Mouse (Mus musculus) liver, adult 2 months (tissue): ENCODE results near the gene Spata22.

ENCODE experiments used
- CTCF ChIP-seq: fragments of 200-500 bp; IDR thresholded peaks from 2 replicates; pipeline ENCODE4 v1.5.1; 2011; ENCODE audit warnings: low read depth, low read length, control low read depth
- POLR2A ChIP-seq: fragments of 200-500 bp; IDR thresholded peaks from 2 replicates; pipeline ENCODE4 v1.6.1; 2011; ENCODE audit warnings: low read length, control low read depth; ENCODE audit not compliant: insufficient read depth; ENCODE audit errors: extremely low read depth

DNA sequence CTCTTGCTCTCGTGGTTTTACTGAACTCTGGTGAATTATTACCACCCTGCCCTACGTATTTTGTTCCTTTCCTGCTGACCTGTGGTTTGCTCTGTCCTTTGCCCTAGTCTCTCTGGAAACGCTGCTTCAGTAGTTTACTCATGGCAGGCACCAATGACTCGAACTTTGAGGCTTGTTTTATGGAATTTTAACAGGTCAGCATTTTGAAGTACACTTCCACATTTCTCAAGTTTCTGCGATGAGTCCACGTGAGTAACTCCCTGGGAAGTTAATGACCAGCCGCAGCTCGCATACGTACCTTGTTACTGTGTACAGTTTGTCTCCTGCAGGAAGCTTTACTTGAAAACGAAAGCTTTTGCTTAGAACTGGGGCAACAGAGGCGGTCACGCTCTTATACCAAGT lies 3.1 kb upstream of the Spata22 start:
- TF ChIP-seq CTCF = no peak
- no peak for TF ChIP-seq POLR2A
